Mouse (Mus musculus) C2C12 (cell line): ENCODE results near the gene Gdf9.

Experiments
- CEBPB ChIP-seq: IDR thresholded peaks from one replicate; pipeline ENCODE4 v1.6.1; 2011; ENCODE audit warnings: low read depth, mild to moderate bottlenecking, control low read depth, moderate library complexity
- CTCF ChIP-seq: IDR thresholded peaks from one replicate; pipeline ENCODE4 v1.5.1; 2011; ENCODE audit not compliant: control insufficient read depth, insufficient read depth, insufficient read length
- MAX ChIP-seq: IDR thresholded peaks from one replicate; pipeline ENCODE4 v1.6.1; 2011; ENCODE audit warnings: mild to moderate bottlenecking, control low read depth
- MYOD1 ChIP-seq: IDR thresholded peaks from one replicate; pipeline ENCODE4 v1.6.1; 2011; ENCODE audit warnings: low read depth; ENCODE audit not compliant: control insufficient read depth, insufficient read length
- MYOG ChIP-seq: IDR thresholded peaks from one replicate; pipeline ENCODE4 v1.6.1; 2011; ENCODE audit not compliant: control insufficient read depth, insufficient read length; ENCODE audit errors: extremely low read depth
- USF1 ChIP-seq: IDR thresholded peaks from one replicate; pipeline ENCODE4 v1.6.1; 2011; ENCODE audit warnings: low read depth, mild to moderate bottlenecking, control low read depth, moderate library complexity

- TF ChIP-seq CTCF (no peak), CEBPB (no peak), MAX (no peak), USF1 (no peak), MYOG (no peak), MYOD1 (no peak)
Measured at GRCm38 (mm10) chr11:53403638-53404037, 27.2 kb upstream of the Gdf9 start.
